Mouse (Mus musculus): Measurements from ENCODE around the gene Spon1.

Gene Spon1

GRCm38 (mm10) chr7:114058927-114059441 is 293.2 kb downstream of the Spon1 start:
- no peak for DNase-seq (ENCODE audit: low read depth, low spot score)

DNA sequence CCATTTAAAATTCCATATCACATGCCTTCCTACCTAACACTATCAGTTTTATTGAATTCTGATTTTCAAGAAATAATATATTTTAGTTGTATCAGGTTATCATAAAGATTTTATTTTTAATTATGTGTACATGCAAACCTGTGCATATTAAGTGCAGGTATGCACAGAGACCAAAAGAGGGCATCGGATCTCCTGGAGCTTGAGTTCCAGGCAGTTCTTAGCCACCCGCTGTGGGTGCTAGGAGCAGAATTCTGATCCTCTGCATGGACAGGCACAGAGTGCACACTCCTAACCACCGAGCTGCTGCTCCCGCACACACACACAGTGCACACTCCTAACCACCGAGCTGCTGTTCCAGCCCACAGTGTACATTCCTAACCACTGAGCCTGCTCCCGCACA is 294.6 kb downstream of the Spon1 start:
- DNase-seq (ENCODE audit: low read depth, low spot score) = no peak

- DNase-seq (ENCODE audit: low read depth, low spot score) = no peak
Measured at GRCm38 (mm10) chr7:114062451-114062850, 296.7 kb downstream of the Spon1 start.

DNA sequence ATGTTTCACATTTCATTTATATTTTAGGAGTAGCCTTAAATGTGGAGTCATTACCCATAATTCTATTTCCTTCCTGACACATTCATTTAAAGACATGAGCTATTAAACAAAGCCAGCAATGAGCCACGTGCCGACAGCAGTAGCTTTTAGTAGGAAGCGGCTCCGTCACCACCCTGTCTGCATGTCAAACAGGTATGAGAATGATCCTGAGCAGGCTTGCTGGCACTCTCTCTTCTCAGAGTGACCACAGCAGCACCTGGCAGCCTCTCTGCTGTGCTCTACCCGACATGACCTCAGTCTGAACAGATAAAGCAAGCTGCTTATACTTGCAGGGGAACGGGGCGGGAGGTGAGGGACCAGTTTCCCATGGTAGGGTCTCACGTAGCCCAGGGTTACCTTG is 297.7 kb downstream of the Spon1 start:
- DNase-seq (ENCODE audit: low read depth, low spot score) = peak; percentile 45

- DNase-seq (ENCODE audit: low read depth, low spot score) = no peak
Measured at GRCm38 (mm10) chr7:114063966-114064365, 298.2 kb downstream of the Spon1 start.

GRCm38 (mm10) chr7:114065407-114066185 is 299.8 kb downstream of the Spon1 start:
- DNase-seq (ENCODE audit: low read depth, low spot score) = no peak

DNA sequence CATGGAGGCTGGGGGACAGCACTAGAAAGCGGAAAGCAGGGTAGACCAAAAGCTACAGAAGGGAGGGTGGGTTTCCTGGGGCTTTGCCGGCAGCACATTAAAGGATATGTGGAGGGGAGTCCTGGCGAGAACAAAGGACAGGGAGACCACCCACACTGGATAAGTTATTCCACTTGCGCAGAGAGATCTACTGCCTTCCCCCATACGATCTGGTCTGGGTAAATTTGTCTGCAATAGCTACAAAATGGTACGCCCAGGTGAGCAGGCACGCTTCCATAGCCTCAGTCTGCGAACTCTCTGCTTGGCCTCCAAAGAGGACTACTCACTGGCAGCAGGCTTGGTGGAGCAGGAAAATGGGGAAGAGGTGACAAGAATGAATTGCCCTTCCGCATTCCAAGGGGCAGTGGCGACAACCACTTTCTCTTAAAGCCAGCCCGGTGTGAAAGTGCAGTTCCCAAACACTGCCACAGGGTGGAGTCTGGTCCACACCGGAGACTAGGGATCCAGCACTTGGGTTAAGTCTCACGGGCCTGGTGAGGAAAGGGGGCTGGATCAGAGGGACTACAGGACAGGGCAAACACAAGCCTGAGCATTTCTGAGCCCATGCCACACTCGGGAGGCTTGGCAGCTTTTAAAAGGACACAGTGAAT is 300.9 kb downstream of the Spon1 start:
- DNase-seq (ENCODE audit: low read depth, low spot score) = peak; percentile 79

- DNase-seq (ENCODE audit: low read depth, low spot score) = peak; percentile 62
Measured at GRCm38 (mm10) chr7:114068956-114069533, 303.2 kb downstream of the Spon1 start.

DNA sequence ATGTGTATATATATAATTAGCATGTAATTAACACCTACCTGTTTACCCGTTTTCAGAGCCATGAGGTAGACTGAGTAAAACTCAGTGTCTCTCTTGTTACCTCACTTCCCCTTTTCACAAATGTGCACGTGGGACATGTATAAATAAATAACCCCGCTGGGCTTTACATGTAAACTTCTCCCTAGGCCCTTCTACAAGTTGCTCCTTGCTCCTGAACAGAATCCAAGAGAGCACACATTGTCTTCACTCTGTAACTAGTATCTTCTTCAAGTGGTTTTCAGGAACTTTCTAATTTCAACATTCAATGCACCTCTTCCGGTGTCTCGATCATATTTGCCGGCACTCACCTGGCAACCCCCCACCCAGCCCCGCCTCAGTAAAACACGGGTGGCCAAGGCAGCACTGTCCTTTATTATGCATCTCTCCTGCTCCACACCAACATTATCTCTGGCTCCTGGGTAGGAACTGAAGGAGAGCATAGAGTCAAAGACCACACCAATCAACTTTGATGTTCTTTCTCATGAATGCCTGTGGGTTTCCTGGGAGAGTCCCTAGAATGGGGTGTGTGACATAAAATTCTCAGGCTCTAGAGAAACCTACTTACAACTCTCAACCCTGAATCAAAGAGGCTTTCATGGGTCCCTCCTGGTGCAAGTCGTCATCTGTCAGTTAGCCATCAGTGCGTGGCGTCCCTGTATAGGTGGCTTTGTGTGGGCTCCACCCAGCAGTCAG is 304.1 kb downstream of the Spon1 start:
- peak; percentile 78 for DNase-seq (ENCODE audit: low read depth, low spot score)

DNA sequence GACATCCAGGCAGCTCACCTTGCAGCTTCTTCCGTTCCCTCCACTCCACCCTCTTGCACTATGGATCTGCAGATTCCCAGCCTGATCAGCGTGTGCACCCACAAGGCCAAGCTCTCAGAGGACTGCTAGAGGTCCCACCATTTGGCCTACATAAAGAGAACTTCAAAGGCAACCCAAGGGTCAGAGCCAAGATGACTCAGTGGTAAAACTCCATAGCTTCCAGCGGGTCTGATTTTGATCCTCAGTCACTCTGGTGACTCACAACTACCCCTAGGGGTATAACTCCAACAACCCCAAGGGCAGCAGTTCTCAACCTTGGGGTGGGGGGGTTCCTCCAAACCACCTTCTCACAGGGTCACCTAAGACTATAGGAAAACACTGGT is 304.7 kb downstream of the Spon1 start:
- DNase-seq (ENCODE audit: low read depth, low spot score) = no peak

DNA sequence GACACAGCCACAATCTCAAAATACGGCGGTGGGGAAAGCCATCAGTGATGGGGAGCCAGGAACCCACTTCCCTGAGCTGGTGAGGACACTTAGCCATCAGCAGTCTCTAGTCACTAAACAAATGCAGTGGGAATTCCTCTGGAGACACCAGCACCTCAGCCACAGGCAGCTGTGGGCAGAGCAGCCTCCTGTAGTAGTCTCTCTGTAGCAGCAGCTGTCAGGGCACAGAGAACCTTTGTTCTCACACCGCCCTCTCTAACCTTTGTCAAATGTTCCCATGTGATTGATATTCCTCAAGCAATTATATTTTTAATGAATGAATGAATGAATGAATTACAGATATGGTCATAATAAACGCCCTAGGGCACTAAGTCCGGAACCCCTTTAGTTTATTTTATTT is 305.6 kb downstream of the Spon1 start:
- DNase-seq (ENCODE audit: low read depth, low spot score) = no peak

GRCm38 (mm10) chr7:114071851-114072616 is 306.2 kb downstream of the Spon1 start:
- no peak for DNase-seq (ENCODE audit: low read depth, low spot score)

DNA sequence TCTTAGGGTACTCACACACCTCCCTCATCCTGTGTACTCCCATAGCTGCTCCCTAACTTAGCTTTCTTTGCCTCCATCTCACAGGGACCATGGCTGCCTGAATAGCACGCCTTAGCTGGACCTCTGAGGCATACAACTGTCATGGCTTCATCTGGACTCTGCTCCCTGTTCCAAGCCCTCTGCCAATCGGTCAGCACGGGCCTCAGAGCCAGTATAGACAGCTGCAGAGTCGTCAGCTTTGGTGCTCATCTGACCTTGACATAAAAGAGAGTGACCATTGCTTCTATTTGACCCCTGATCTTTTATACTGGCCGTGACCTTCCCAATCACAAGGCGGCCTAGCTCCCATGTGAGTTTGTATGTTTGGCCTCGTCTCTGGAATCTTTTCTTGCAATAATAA is 308.3 kb downstream of the Spon1 start:
- DNase-seq (ENCODE audit: low read depth, low spot score) = no peak

DNA sequence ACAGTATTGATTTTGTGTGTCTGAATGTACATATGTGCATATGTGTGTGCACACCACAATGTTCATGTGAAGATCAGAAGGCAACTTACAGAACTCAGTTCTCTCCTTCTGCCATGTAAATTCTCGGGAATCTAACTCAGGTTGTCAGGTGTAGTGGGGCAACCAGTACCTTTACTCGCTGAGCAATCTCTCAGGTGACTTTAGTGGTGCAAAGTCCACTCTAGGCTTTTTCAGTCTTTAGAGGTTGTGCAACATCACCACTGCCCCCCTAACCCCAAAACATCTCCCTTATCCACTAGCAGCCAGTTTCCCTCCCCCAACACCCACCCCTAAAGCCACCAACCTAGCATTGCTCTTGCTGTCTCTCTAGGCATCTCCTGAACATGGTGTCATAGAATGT is 308.8 kb downstream of the Spon1 start:
- no peak for DNase-seq (ENCODE audit: low read depth, low spot score)

GRCm38 (mm10) chr7:114079343-114079742 is 313.5 kb downstream of the Spon1 start:
- DNase-seq (ENCODE audit: low read depth, low spot score) = no peak

DNA sequence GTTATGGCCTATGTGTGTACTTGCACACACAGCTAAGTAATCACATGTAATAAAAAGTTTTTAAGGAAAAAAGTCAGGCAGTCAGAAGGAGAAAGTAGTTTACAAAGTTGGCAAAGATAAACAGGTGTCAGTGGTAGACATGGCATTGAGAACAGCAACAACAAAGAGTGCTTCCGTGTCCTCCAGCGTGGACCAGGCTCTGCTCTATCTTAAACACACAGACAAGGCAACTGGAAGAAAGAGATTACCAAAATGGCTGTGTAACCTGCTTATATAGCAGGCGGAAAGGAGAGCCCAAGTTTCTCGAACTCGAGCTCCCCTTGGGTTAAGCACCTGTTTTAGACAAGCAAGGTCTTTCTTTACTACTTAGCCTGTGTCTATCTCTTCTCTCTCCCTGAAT is 314.5 kb downstream of the Spon1 start:
- DNase-seq (ENCODE audit: low read depth, low spot score) = no peak

DNA sequence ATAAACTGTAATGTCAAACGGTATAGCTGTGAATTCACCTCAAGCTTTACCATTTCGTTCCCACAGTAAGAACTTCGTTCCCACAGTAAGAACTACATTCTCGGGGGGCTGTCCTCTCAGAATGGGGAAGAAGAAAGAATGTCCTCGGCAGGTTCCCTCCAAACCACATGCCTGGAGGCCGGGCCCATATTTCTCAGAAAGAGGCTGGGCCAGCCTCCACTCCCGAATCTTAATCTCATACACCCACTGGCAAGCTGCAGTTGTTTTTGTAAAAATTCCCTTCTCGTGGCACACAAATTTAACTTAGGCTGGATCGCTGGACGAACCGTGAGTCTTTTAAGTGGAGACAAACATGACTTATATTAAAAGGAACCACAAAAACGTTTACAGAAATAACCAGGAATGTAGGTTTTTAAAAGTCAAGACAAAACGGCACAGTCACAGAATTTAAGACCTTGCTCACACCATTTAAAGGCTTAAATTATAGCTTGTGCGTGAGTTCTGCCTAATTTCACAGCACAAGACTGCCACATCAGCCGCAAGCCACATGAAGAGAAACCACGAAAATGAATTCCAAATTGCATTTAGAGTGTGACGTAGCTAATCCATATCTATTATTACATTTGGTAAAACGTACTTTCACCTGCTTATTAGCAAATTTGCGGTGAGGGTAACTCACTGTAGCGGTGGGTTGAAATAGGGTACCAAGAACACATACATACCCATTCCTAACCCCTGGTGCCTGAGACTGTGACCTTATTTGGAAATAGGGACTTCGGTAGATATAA is 316.0 kb downstream of the Spon1 start:
- DNase-seq (ENCODE audit: low read depth, low spot score) = no peak

DNA sequence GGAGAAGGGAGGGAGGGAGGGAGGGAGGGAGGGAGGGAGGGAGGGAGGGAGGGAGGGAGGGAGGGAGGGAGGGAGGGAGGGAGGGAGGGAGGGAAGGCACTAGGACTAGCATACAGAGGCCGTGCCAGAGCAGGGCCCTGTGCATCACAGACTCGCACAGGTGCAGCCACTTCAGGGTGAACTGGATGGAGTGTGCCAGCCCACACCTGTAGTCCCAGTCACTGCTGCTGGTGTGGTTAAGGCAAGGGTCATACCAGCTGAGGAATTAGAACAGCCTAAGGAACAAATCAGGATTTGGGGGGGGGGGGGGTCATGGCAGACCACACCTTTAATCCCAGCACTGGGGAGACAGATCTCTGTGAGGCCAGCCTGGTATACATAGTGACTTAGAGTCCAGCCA is 317.3 kb downstream of the Spon1 start:
- DNase-seq (ENCODE audit: low read depth, low spot score) = peak; percentile 67

- DNase-seq (ENCODE audit: low read depth, low spot score) = peak; percentile 81
Measured at GRCm38 (mm10) chr7:114083760-114084159, 318.0 kb downstream of the Spon1 start.

DNA sequence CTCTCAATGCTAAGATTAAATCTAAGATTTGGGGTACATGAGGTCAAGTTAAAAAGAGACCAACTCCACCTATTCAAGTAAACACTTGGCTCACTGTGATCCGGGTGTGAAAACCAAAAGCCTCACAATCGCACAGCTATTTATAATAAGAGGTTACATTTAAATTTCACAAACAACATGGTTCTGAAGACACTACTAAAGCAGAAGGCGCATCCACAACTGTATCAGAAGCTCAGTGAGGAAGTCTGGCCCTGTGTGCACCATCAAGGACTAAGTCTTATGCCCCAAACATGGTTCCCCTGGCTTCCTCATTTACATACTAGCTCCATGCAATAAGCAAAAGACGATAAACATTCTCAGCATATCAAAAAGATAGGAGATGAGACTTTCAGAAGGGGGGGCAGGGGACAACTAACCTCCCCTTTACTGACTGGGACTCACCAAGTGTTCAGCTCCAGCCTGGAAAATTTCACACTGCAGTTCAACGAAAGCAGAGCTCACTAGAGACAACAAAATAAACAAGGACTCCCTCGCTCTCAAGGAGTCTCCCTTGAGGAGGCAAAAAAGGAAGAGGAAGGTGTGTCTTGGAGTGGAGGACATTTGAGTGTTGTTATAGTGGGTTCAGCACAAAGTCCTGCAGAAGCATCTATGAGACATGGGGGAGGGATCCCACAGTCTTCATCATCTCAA is 320.4 kb downstream of the Spon1 start:
- peak; percentile 83 for DNase-seq (ENCODE audit: low read depth, low spot score)

Measured in A20 (cell line).